Mouse (Mus musculus): Measurements from ENCODE around the gene Gnl2. TPM values are rescaled to one million over a fixed set of nuclear protein-coding genes. Genes with fewer than 3 reads are reported as not detected.

Gene Gnl2
- polyA plus RNA-seq, 1 experiment from 2014 or later, result 65.9 TPM

- Histone ChIP-seq H3K4me3 (ENCODE audit: low read depth, low read length) (peak within 1 kb of the TSS; percentile 87), H3K36me3 (ENCODE audit: control insufficient read depth, insufficient read depth, low read length) (peaks cover 6% of the 10 kb centered on the region), H3K4me1 (ENCODE audit: control insufficient read depth, insufficient read depth, low read length) (peaks cover 5% of the 10 kb centered on the region; the same call in 1 of the 2 replicates), H3K4me2 (peak within 1 kb of the TSS; percentile 81), H3K27me3 (ENCODE audit: control insufficient read depth, insufficient read depth, low read length) (no peaks in the 10 kb centered on the region), H3K9ac (ENCODE audit: low read depth, low read length) (peak within 1 kb of the TSS; percentile 93), H3K27ac (ENCODE audit: low read depth, low read length) (peak within 1 kb of the TSS; percentile 98), H3K9me3 (replicated peaks; ENCODE audit: control insufficient read depth, low read length) (no peaks in the 10 kb centered on the region)
- ATAC-seq (replicated peaks; ENCODE audit: insufficient number of reproducible peaks, low FRiP score, low TSS enrichment), result peak; percentile 88
- WGBS (ENCODE audit: insufficient replicate concordance), result 3% methylated on average over 57 of the region's 63 CpGs
Observed at GRCm38 (mm10) chr4:125084403-125085345, 68.3 kb downstream of the Gnl2 start, which contains the start of gene Meaf6. Meaf6 (plus strand) TSS chr4:125085134.

GRCm38 (mm10) chr4:125085346-125085841, 69.0 kb downstream of the Gnl2 start:
- Histone ChIP-seq H3K4me1 (ENCODE audit: control insufficient read depth, insufficient read depth, low read length) (peaks cover 5% of the 10 kb centered on the region; the same call in 1 of the 2 replicates), H3K9me3 (replicated peaks; ENCODE audit: control insufficient read depth, low read length) (no peaks in the 10 kb centered on the region), H3K9ac (ENCODE audit: low read depth, low read length) (peak overlapping the region; percentile 93), H3K36me3 (ENCODE audit: control insufficient read depth, insufficient read depth, low read length) (peaks cover 12% of the 10 kb centered on the region), H3K27me3 (ENCODE audit: control insufficient read depth, insufficient read depth, low read length) (no peaks in the 10 kb centered on the region), H3K27ac (ENCODE audit: low read depth, low read length) (peak overlapping the region; percentile 98), H3K4me3 (ENCODE audit: low read depth, low read length) (peak overlapping the region; percentile 87), H3K4me2 (peak overlapping the region; percentile 81)
- WGBS (ENCODE audit: insufficient replicate concordance), result under 1% methylated on average over 45 of the region's 45 CpGs
- peak; percentile 93 for ATAC-seq (replicated peaks; ENCODE audit: insufficient number of reproducible peaks, low FRiP score, low TSS enrichment)

- no peak overlapping the region for H3K9ac ChIP-seq (ENCODE audit: low read depth, low read length)
- peaks cover 25% of the 10 kb centered on the region for H3K36me3 ChIP-seq (ENCODE audit: control insufficient read depth, insufficient read depth, low read length)
- WGBS (ENCODE audit: insufficient replicate concordance), result 83% methylated on average over 5 of the region's 5 CpGs
Observed at GRCm38 (mm10) chr4:125093031-125093430, 76.6 kb downstream of the Gnl2 start.

GRCm38 (mm10) chr4:125096066-125096465, 79.7 kb downstream of the Gnl2 start:
- H3K4me3 ChIP-seq (ENCODE audit: low read depth, low read length), result no peak overlapping the region
- ATAC-seq (replicated peaks; ENCODE audit: insufficient number of reproducible peaks, low FRiP score, low TSS enrichment), result no peak
- no peaks in the 10 kb centered on the region for H3K9me3 ChIP-seq (replicated peaks; ENCODE audit: control insufficient read depth, low read length)
- H3K4me2 ChIP-seq, result no peak overlapping the region
- 92% methylated on average over 5 of the region's 5 CpGs for WGBS (ENCODE audit: insufficient replicate concordance)
- H3K9ac ChIP-seq (ENCODE audit: low read depth, low read length), result no peak overlapping the region
- no peaks in the 10 kb centered on the region for H3K4me1 ChIP-seq (ENCODE audit: control insufficient read depth, insufficient read depth, low read length)
- no peaks in the 10 kb centered on the region for H3K27me3 ChIP-seq (ENCODE audit: control insufficient read depth, insufficient read depth, low read length)
- H3K36me3 ChIP-seq (ENCODE audit: control insufficient read depth, insufficient read depth, low read length), result peaks cover 11% of the 10 kb centered on the region
- no peak overlapping the region for H3K27ac ChIP-seq (ENCODE audit: low read depth, low read length)

More at GRCm38 (mm10) chr4:125093031-125093430, 76.6 kb downstream of the Gnl2 start:
- H3K4me2 ChIP-seq, result no peak overlapping the region
- H3K4me3 ChIP-seq (ENCODE audit: low read depth, low read length), result no peak overlapping the region
- H3K9me3 ChIP-seq (replicated peaks; ENCODE audit: control insufficient read depth, low read length), result no peaks in the 10 kb centered on the region
- no peaks in the 10 kb centered on the region for H3K27me3 ChIP-seq (ENCODE audit: control insufficient read depth, insufficient read depth, low read length)
- ATAC-seq (replicated peaks; ENCODE audit: insufficient number of reproducible peaks, low FRiP score, low TSS enrichment), result no peak
- H3K27ac ChIP-seq (ENCODE audit: low read depth, low read length), result no peak overlapping the region
- H3K4me1 ChIP-seq (ENCODE audit: control insufficient read depth, insufficient read depth, low read length), result no peaks in the 10 kb centered on the region

- no peak for ATAC-seq (replicated peaks; ENCODE audit: insufficient number of reproducible peaks, low FRiP score, low TSS enrichment)
- Histone ChIP-seq H3K36me3 (ENCODE audit: control insufficient read depth, insufficient read depth, low read length) (peaks cover 6% of the 10 kb centered on the region), H3K27ac (ENCODE audit: low read depth, low read length) (no peak overlapping the region), H3K4me1 (ENCODE audit: control insufficient read depth, insufficient read depth, low read length) (no peaks in the 10 kb centered on the region), H3K9me3 (replicated peaks; ENCODE audit: control insufficient read depth, low read length) (no peaks in the 10 kb centered on the region), H3K4me3 (ENCODE audit: low read depth, low read length) (no peak overlapping the region), H3K9ac (ENCODE audit: low read depth, low read length) (no peak overlapping the region), H3K27me3 (ENCODE audit: control insufficient read depth, insufficient read depth, low read length) (no peaks in the 10 kb centered on the region), H3K4me2 (no peak overlapping the region)
- 80% methylated on average over 4 of the region's 4 CpGs for WGBS (ENCODE audit: insufficient replicate concordance)
Observed at GRCm38 (mm10) chr4:125097412-125097811, 81.0 kb downstream of the Gnl2 start.

- no peak overlapping the region for H3K27ac ChIP-seq (ENCODE audit: low read depth, low read length)
- 0 out of 2 replicates have a peak, but pooled peaks have one; percentile 14 for ATAC-seq (replicated peaks; ENCODE audit: insufficient number of reproducible peaks, low FRiP score, low TSS enrichment)
- H3K4me1 ChIP-seq (ENCODE audit: control insufficient read depth, insufficient read depth, low read length), result no peaks in the 10 kb centered on the region
- peaks cover 6% of the 10 kb centered on the region; the same call in 1 of the 2 replicates for H3K36me3 ChIP-seq (ENCODE audit: control insufficient read depth, insufficient read depth, low read length)
- H3K27me3 ChIP-seq (ENCODE audit: control insufficient read depth, insufficient read depth, low read length), result no peaks in the 10 kb centered on the region
- no peak overlapping the region for H3K4me3 ChIP-seq (ENCODE audit: low read depth, low read length)
- no peaks in the 10 kb centered on the region for H3K9me3 ChIP-seq (replicated peaks; ENCODE audit: control insufficient read depth, low read length)
- H3K4me2 ChIP-seq, result no peak overlapping the region
- H3K9ac ChIP-seq (ENCODE audit: low read depth, low read length), result no peak overlapping the region
- 8% methylated on average over 8 of the region's 8 CpGs for WGBS (ENCODE audit: insufficient replicate concordance)
Observed at GRCm38 (mm10) chr4:125099458-125099857, 83.1 kb downstream of the Gnl2 start.

GRCm38 (mm10) chr4:125101334-125101733, 84.9 kb downstream of the Gnl2 start:
- Histone ChIP-seq H3K27me3 (ENCODE audit: control insufficient read depth, insufficient read depth, low read length) (no peaks in the 10 kb centered on the region), H3K4me3 (ENCODE audit: low read depth, low read length) (no peak overlapping the region), H3K36me3 (ENCODE audit: control insufficient read depth, insufficient read depth, low read length) (peaks cover 10% of the 10 kb centered on the region; the same call in 1 of the 2 replicates), H3K9ac (ENCODE audit: low read depth, low read length) (no peak overlapping the region), H3K4me1 (ENCODE audit: control insufficient read depth, insufficient read depth, low read length) (0 out of 2 replicates have a peak, but pooled peaks cover 6% of the 10 kb centered on the region), H3K27ac (ENCODE audit: low read depth, low read length) (no peak overlapping the region), H3K9me3 (replicated peaks; ENCODE audit: control insufficient read depth, low read length) (no peaks in the 10 kb centered on the region), H3K4me2 (no peak overlapping the region)
- 76% methylated on average over 13 of the region's 13 CpGs for WGBS (ENCODE audit: insufficient replicate concordance)
- ATAC-seq (replicated peaks; ENCODE audit: insufficient number of reproducible peaks, low FRiP score, low TSS enrichment), result no peak

All from heart, embryonic 11.5 days (tissue).